Mouse (Mus musculus) hindbrain, embryonic 11.5 days (tissue): ENCODE data around the gene Clstn2. TPM values are rescaled to one million over a fixed set of nuclear protein-coding genes. Genes with fewer than 3 reads are reported as not detected.
A peak's percentile ranks its signal among the peaks of the same experiment; 100 is the strongest.

Experiments used
- ATAC-seq: fragments of 200-750 bp; cut with Nextera tagmentation; 2 replicates; pipeline ENCODE4 v1.8.0; 2017; ENCODE audit warnings: mild to moderate bottlenecking, moderate TSS enrichment, moderate library complexity; ENCODE audit not compliant: low FRiP score
- DNase-seq: peaks from one replicate; pipeline ENCODE4 v3.0.0-alpha.2; 2015; ENCODE audit warnings: low spot score
- H3K27ac ChIP-seq: fragments of 300-500 bp; sonication (generic); 2 replicates; pipeline ENCODE4 v1.5.1; 2014; ENCODE audit warnings: mild to moderate bottlenecking, low read depth, low read length
- H3K27me3 ChIP-seq: fragments of 300-500 bp; sonication (generic); 2 replicates; pipeline ENCODE4 v1.6.1; 2014; ENCODE audit warnings: mild to moderate bottlenecking, low read length, moderate library complexity, mixed read lengths; ENCODE audit not compliant: control insufficient read depth, insufficient read depth
- H3K36me3 ChIP-seq: fragments of 300-500 bp; sonication (generic); 2 replicates; pipeline ENCODE4 v1.6.1; 2014; ENCODE audit warnings: mild to moderate bottlenecking, low read length, moderate library complexity, mixed read lengths; ENCODE audit not compliant: control insufficient read depth, insufficient read depth
- H3K4me1 ChIP-seq: fragments of 300-500 bp; sonication (generic); replicated peaks from 2 replicates; pipeline ENCODE4 v1.6.1; 2014; ENCODE audit warnings: low read length, mixed read lengths; ENCODE audit not compliant: control insufficient read depth, insufficient read depth
- H3K4me2 ChIP-seq: fragments of 300-500 bp; sonication (generic); replicated peaks from 2 replicates; pipeline ENCODE4 v1.6.1; 2014; ENCODE audit warnings: mild to moderate bottlenecking, low read depth, low read length
- H3K4me3 ChIP-seq: fragments of 300-500 bp; sonication (generic); 2 replicates; pipeline ENCODE4 v1.5.1; 2014; ENCODE audit warnings: low read depth, low read length
- H3K9ac ChIP-seq: fragments of 300-500 bp; sonication (generic); 2 replicates; pipeline ENCODE4 v1.6.1; 2014; ENCODE audit warnings: low read depth, low read length
- H3K9me3 ChIP-seq: fragments of 300-500 bp; sonication (generic); 2 replicates; pipeline ENCODE4 v1.6.1; 2016; ENCODE audit warnings: low read length; ENCODE audit not compliant: control insufficient read depth
- WGBS: fragments of 180-500 bp; shearing (Covaris S2); extraction: QIAGEN DNeasy Blood & Tissue Kit; methylation state at CpG from one replicate; pipeline ENCODE4 v1.1.7; 2014; 5-methylcytosine and 5-hydroxymethylcytosine counted together
- polyA plus RNA-seq: library from polyadenylated mRNA; unstranded; fragments of >200 nt; fragmentation: Nextera tagmentation; extraction: Ambion mirVana; gene quantifications from 2 replicates; pipeline ENCODE4 v1.2.1, GENCODE M21; 2014

Gene Clstn2
- polyA plus RNA-seq, 1 experiment from 2014 or later = 2.0 TPM

DNA sequence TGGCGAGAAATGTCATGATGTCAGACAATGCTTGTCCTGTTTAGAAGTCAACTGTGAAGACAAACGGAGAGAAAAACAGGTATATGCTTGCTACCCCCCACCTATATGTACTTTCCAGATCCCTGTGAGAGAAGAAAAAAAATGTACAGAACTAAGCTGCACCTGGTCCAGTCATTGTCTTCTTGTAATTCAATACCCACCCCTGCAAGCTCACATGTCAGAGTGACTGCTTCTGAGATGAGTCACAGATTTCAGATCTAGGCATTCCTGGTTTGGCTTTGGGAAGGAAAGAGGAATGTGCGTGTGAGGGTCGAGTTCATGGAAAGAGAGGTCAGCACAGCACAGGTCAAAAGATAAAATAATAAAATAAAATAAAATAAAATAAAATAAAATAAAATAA, 397.6 kb downstream of the Clstn2 start:
- no peak for DNase-seq
- 79% methylated on average over 4 of the region's 4 CpGs for WGBS

DNA sequence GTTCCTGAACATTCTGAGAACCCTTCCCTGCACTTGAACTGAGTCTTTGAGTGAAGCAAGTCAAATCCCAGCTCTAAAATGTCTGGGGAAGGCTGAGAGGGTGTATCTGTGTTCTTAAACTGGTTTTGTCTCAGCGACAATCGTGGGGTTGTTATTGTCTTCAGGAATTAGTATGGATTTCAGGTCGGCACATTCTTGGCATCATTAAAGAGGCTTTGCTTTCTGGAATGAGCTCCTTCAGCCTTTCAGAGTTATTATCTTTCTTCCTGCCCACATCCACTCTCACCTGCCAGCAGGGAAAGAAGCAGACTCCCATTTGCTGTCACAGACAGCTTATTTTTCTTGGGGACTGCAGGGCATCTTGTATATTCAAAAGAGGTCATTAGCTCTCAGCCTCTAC, 398.1 kb downstream of the Clstn2 start:
- Histone ChIP-seq H3K4me3 (no peak overlapping the region), H3K4me2 (no peak overlapping the region), H3K9ac (no peak overlapping the region), H3K36me3 (no peaks in the 10 kb centered on the region), H3K9me3 (no peaks in the 10 kb centered on the region), H3K27ac (no peak overlapping the region), H3K4me1 (no peaks in the 10 kb centered on the region), H3K27me3 (no peaks in the 10 kb centered on the region)
- DNase-seq (no peak), ATAC-seq (no peak)
- 86% methylated on average over 3 of the region's 3 CpGs for WGBS

More for the DNA sequence above, 397.6 kb downstream of the Clstn2 start:
- Histone ChIP-seq H3K4me2 (no peak overlapping the region), H3K9ac (no peak overlapping the region), H3K27ac (no peak overlapping the region), H3K36me3 (no peaks in the 10 kb centered on the region), H3K27me3 (no peaks in the 10 kb centered on the region), H3K9me3 (no peaks in the 10 kb centered on the region), H3K4me3 (no peak overlapping the region), H3K4me1 (no peaks in the 10 kb centered on the region)
- no peak for ATAC-seq

DNA sequence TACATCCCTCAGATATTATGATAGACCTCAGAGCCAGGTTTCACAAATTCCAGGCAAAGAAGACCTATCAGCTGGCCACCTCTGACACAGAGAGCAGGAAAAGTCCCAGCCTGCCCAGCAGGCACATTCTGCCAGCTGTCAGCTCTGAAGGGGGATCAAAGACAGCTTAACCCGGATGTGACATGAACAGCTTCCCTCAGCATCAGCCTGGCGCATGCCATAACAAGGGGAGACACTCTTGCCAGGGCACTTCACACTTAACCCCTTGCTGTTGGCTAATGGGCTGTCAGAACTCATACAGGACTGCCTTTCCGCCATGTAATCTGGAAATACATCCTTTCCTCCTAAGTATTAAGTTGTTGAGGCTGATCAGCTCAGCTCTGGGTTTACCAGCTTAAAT, 403.8 kb downstream of the Clstn2 start:
- H3K9ac ChIP-seq = no peak overlapping the region
- 44% methylated on average over 3 of the region's 3 CpGs for WGBS
- H3K27me3 ChIP-seq = no peaks in the 10 kb centered on the region
- DNase-seq (peak; percentile 6), ATAC-seq (no peak)
- no peak overlapping the region for H3K27ac ChIP-seq
- no peak overlapping the region for H3K4me2 ChIP-seq
- no peaks in the 10 kb centered on the region for H3K9me3 ChIP-seq
- no peaks in the 10 kb centered on the region for H3K4me1 ChIP-seq
- no peak overlapping the region for H3K4me3 ChIP-seq
- no peaks in the 10 kb centered on the region for H3K36me3 ChIP-seq

DNA sequence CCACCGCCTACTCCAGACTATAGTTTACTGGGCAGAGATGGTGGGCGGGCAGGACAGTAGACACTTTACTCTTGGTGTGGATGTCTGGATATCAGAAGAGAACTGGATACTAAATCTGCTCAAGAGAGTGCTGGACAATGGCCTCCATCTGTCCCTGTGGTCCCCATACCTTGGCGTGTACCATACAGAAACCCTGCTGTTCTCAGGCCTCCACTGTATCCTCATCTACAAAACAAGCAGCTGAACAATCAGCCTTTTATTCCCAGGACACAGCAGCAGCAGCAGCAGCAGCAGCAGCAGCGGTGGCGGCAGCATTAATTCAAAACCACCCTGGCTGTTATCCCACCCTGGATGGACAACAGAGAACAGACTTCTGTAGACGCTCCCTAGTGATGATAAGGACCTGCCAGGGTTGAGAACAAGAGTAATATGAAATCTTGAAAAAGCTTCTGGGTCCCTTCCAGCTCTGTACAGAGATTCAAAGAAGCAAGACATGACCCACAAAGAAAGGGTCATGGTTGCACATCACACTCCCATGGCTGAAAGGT, 404.5 kb downstream of the Clstn2 start:
- Histone ChIP-seq H3K27ac (no peak overlapping the region), H3K9ac (no peak overlapping the region), H3K4me1 (no peaks in the 10 kb centered on the region), H3K4me3 (no peak overlapping the region), H3K27me3 (no peaks in the 10 kb centered on the region), H3K9me3 (no peaks in the 10 kb centered on the region), H3K4me2 (no peak overlapping the region), H3K36me3 (no peaks in the 10 kb centered on the region)
- no peak for ATAC-seq
- DNase-seq = peak; percentile 5
- 51% methylated on average over 6 of the region's 6 CpGs for WGBS

DNA sequence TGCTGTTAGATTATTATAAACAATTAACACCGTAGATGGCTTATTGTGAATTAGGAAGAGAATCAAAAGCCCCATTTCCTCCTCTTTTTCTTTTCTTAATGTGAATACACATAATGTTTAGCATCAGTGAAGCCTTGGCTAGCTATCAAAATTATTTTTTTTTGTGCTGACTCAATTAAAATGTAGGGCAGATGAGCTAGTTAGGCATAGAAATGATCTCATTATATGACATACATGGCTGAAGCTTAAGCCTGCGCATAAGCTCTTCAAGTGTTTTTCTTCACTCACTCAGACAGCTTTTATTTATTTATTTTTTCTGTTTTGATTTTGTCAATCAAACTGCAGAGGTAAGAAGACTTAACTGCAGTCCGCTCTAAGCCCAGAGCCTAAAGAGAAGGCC, 405.1 kb downstream of the Clstn2 start:
- ATAC-seq = no peak
- DNase-seq = no peak
- H3K4me1 ChIP-seq = no peaks in the 10 kb centered on the region
- no peak overlapping the region for H3K4me2 ChIP-seq
- no peak overlapping the region for H3K4me3 ChIP-seq
- no peaks in the 10 kb centered on the region for H3K36me3 ChIP-seq
- H3K27ac ChIP-seq = no peak overlapping the region
- H3K27me3 ChIP-seq = no peaks in the 10 kb centered on the region
- WGBS = 85% methylated on average over 3 of the region's 3 CpGs
- H3K9me3 ChIP-seq = no peaks in the 10 kb centered on the region
- no peak overlapping the region for H3K9ac ChIP-seq

DNA sequence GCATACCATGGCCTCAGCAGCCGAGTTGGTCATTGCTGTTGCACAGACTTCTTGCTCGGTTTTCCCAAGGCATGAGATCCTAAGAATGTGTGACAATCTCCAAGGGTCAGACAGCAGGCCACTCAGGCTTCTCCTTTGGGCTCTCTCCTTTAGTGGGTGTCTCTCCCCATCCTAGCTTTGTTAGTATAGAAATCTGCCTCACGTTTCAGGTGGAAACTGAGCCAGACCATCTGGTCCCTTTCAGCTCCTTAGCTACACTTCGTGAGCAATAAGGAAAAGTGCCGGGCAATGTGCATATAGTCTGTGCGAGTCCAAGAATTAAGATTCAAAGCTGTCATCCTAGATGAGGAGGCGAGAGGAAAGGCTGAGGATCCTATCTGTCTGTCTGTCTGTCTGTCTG, 422.4 kb downstream of the Clstn2 start:
- H3K4me3 ChIP-seq = no peak overlapping the region
- H3K9me3 ChIP-seq = no peaks in the 10 kb centered on the region
- ATAC-seq (no peak), DNase-seq (no peak)
- H3K36me3 ChIP-seq = no peaks in the 10 kb centered on the region
- H3K9ac ChIP-seq = no peak overlapping the region
- H3K4me2 ChIP-seq = no peak overlapping the region
- no peak overlapping the region for H3K27ac ChIP-seq
- WGBS = 84% methylated on average over 7 of the region's 7 CpGs
- H3K4me1 ChIP-seq = no peaks in the 10 kb centered on the region
- no peaks in the 10 kb centered on the region for H3K27me3 ChIP-seq

DNA sequence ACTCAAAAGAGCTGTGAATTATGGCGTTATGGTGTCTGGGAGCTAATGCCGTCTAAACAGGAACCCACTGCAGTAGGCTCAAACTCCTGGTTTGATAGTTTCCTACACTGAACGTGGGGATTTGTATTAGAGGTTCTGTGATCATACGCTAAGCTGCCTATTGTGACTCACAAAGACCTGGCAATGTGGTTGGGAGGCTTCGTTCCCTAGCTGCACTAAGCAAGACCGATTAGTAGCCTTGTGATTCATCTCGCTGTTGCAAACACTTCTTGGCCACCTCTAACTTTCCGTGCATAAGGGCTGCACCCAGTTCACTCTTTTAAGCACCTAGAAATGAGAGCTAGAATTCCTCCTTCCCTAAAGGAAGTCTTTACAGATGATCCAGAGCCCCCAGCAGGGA, 429.3 kb downstream of the Clstn2 start:
- Histone ChIP-seq H3K9me3 (no peaks in the 10 kb centered on the region), H3K27ac (no peak overlapping the region), H3K36me3 (no peaks in the 10 kb centered on the region), H3K27me3 (no peaks in the 10 kb centered on the region), H3K4me2 (no peak overlapping the region), H3K9ac (no peak overlapping the region), H3K4me1 (0 out of 2 replicates have a peak, but pooled peaks cover 2% of the 10 kb centered on the region), H3K4me3 (no peak overlapping the region)
- DNase-seq (no peak), ATAC-seq (no peak)
- 78% methylated on average over 8 of the region's 8 CpGs for WGBS

DNA sequence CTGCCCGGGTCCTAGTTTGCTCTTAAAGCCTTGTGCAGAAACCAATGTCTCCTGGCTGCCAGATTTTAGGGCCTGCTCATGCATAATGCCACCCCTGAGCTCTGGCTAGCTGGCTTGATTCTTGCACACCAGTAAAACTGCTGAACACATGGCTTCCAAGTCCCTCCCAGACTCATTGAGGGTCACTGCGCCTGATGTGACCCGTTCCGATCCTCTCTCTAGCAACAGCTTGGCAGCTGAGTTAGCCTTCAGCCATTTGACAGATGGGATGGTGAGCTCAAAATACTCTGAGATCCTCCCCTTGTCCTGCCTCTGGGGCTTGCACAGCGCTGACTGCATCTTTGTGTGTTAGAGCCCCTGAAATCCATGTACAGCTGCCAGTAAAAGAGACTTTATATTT, 430.5 kb downstream of the Clstn2 start:
- Histone ChIP-seq H3K9ac (no peak overlapping the region), H3K4me1 (0 out of 2 replicates have a peak, but pooled peaks cover 2% of the 10 kb centered on the region), H3K36me3 (no peaks in the 10 kb centered on the region), H3K27ac (no peak overlapping the region), H3K9me3 (no peaks in the 10 kb centered on the region), H3K27me3 (no peaks in the 10 kb centered on the region), H3K4me2 (no peak overlapping the region), H3K4me3 (no peak overlapping the region)
- WGBS = 55% methylated on average over 5 of the region's 5 CpGs
- DNase-seq (peak; percentile 38), ATAC-seq (no peak)

DNA sequence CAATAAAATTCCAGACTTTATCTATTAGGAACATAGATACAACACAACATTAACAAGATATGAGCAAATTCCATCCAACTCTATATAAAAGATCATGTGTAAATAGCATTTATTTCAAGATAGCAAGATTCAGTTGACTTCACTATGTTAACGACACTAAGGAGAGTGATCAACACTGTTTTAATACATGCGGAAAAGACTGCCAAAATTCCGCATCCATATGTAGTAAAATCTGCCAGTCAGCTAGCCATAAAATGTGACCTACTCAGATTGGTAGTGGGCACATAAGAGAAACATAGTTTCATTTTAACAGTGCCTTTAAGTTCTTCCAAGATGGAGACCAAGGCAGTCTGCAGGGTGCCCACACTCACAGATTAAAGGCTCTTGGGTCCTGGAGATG, 434.0 kb downstream of the Clstn2 start:
- H3K4me3 ChIP-seq = no peak overlapping the region
- H3K4me2 ChIP-seq = no peak overlapping the region
- 96% methylated on average over 3 of the region's 3 CpGs for WGBS
- no peak overlapping the region for H3K9ac ChIP-seq
- ATAC-seq = no peak
- 0 out of 2 replicates have a peak, but pooled peaks cover 2% of the 10 kb centered on the region for H3K4me1 ChIP-seq
- DNase-seq = no peak
- no peaks in the 10 kb centered on the region for H3K27me3 ChIP-seq
- H3K36me3 ChIP-seq = no peaks in the 10 kb centered on the region
- no peak overlapping the region for H3K27ac ChIP-seq
- no peaks in the 10 kb centered on the region for H3K9me3 ChIP-seq
